Mouse (Mus musculus) embryo, embryonic 11.5 days (tissue): ENCODE results near the gene Cox7a2l.

ENCODE experiments used
- DNase-seq: peaks from one replicate; pipeline ENCODE4 v3.0.0-alpha.2; 2012; ENCODE audit warnings: low read depth, low spot score

The Cox7a2l gene

GRCm38 (mm10) chr17:83453587-83453986 lies 63.5 kb downstream of the Cox7a2l start:
- DNase-seq, result no peak

GRCm38 (mm10) chr17:83452451-83452850 lies 64.7 kb downstream of the Cox7a2l start:
- no peak for DNase-seq
